Mouse (Mus musculus) neural tube, embryonic 11.5 days (tissue): ENCODE measurements around the gene Gm21750. TPM values are rescaled to one million over a fixed set of nuclear protein-coding genes. Genes with fewer than 3 reads are reported as not detected.

ENCODE experiments used
- ATAC-seq: fragments of 200-750 bp; cut with Nextera tagmentation; 2 replicates; pipeline ENCODE4 v1.8.0; 2017; ENCODE audit warnings: moderate number of reproducible peaks, mild to moderate bottlenecking, moderate TSS enrichment, moderate library complexity; ENCODE audit not compliant: insufficient read depth, low FRiP score, low TSS enrichment
- DNase-seq: peaks from one replicate; pipeline ENCODE4 v3.0.0-alpha.2; 2015; ENCODE audit warnings: low spot score
- H3K27ac ChIP-seq: fragments of 300-500 bp; sonication (generic); 2 replicates; pipeline ENCODE4 v1.5.1; 2014; ENCODE audit warnings: low read depth, mild to moderate bottlenecking, low read length
- H3K27me3 ChIP-seq: fragments of 300-500 bp; sonication (generic); 2 replicates; pipeline ENCODE4 v1.6.1; 2014; ENCODE audit warnings: mild to moderate bottlenecking, low read length, mixed read lengths; ENCODE audit not compliant: control insufficient read depth, insufficient read depth
- H3K36me3 ChIP-seq: fragments of 300-500 bp; sonication (generic); 2 replicates; pipeline ENCODE4 v1.6.1; 2014; ENCODE audit warnings: mild to moderate bottlenecking, low read length, moderate library complexity, mixed read lengths; ENCODE audit not compliant: control insufficient read depth, insufficient read depth
- H3K4me1 ChIP-seq: fragments of 300-500 bp; sonication (generic); 2 replicates; pipeline ENCODE4 v1.6.1; 2014; ENCODE audit warnings: low read length, mixed read lengths; ENCODE audit not compliant: control insufficient read depth, insufficient read depth
- H3K4me2 ChIP-seq: fragments of 300-500 bp; sonication (generic); 2 replicates; pipeline ENCODE4 v1.6.1; 2014; ENCODE audit warnings: low read depth, mild to moderate bottlenecking, moderate library complexity
- H3K4me3 ChIP-seq: fragments of 300-500 bp; sonication (generic); 2 replicates; pipeline ENCODE4 v1.5.1; 2014; ENCODE audit warnings: low read depth, low read length
- H3K9ac ChIP-seq: fragments of 300-500 bp; sonication (generic); 2 replicates; pipeline ENCODE4 v1.6.1; 2014; ENCODE audit warnings: mild to moderate bottlenecking, low read length
- H3K9me3 ChIP-seq: fragments of 300-500 bp; sonication (generic); 2 replicates; pipeline ENCODE4 v1.6.1; 2016; ENCODE audit warnings: low read length; ENCODE audit not compliant: control insufficient read depth
- WGBS: fragments of 180-500 bp; shearing (Covaris S2); extraction: QIAGEN DNeasy Blood & Tissue Kit; methylation state at CpG from one replicate; pipeline ENCODE4 v1.1.7; 2014; 5-methylcytosine and 5-hydroxymethylcytosine counted together
- polyA plus RNA-seq: library from polyadenylated mRNA; unstranded; fragments of >200 nt; fragmentation: Nextera tagmentation; extraction: Ambion mirVana; gene quantifications from 2 replicates; pipeline ENCODE4 v1.2.1, GENCODE M21; 2014

Gene Gm21750
- polyA plus RNA-seq, 1 experiment from 2014 or later = not detected

DNA sequence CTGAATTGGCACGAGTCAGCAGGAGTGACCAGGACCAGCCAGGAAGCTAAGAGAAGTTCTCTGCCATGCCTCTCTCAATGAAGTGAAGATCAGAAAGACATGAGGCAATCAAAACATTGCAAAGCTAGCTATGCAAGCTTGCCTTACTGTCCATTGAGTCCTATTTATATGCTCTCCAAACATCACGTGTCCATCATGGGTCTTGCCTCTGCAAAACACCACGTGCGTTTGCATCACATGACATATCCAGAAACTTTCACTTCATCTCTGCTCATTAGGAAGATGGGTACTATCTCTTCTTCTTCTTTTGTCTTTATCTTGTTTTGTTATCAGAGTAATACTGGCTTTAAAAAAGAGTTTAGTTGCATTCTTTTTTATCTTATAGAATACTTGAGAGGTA lies 10.8 kb upstream of the Gm21750 start:
- Histone ChIP-seq H3K9ac (no peak overlapping the region), H3K4me2 (no peak overlapping the region), H3K4me1 (no peaks in the 10 kb centered on the region), H3K36me3 (no peaks in the 10 kb centered on the region), H3K4me3 (no peak overlapping the region), H3K9me3 (no peaks in the 10 kb centered on the region), H3K27me3 (no peaks in the 10 kb centered on the region), H3K27ac (no peak overlapping the region)
- DNase-seq (no peak), ATAC-seq (no peak)
- WGBS = 90% methylated on average over 4 of the region's 4 CpGs

DNA sequence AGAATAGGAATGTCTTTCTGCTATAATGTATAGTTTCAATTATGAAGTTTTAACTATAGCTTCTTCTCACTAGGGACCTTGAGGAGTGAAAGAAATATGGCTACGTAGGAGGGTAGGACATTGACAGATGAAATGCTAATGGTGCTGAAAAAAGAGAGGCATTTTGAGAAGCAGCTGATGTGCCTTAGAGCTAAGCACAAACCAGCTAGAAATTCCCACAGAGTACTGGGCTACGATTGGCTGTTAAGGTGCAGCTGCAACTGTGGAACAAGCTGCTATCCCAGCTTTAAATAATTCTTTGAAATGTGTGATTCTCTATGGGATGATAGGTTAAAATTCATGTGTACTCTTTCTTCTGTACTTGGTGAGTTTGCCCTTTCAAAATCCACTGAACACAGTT lies 9.1 kb downstream of the Gm21750 start:
- Histone ChIP-seq H3K27ac (no peak overlapping the region), H3K4me1 (no peaks in the 10 kb centered on the region), H3K27me3 (no peaks in the 10 kb centered on the region), H3K9ac (no peak overlapping the region), H3K4me3 (no peak overlapping the region), H3K9me3 (no peaks in the 10 kb centered on the region), H3K36me3 (no peaks in the 10 kb centered on the region), H3K4me2 (no peak overlapping the region)
- WGBS = 79% methylated on average over 2 of the region's 2 CpGs
- ATAC-seq = no peak
- DNase-seq = no peak

DNA sequence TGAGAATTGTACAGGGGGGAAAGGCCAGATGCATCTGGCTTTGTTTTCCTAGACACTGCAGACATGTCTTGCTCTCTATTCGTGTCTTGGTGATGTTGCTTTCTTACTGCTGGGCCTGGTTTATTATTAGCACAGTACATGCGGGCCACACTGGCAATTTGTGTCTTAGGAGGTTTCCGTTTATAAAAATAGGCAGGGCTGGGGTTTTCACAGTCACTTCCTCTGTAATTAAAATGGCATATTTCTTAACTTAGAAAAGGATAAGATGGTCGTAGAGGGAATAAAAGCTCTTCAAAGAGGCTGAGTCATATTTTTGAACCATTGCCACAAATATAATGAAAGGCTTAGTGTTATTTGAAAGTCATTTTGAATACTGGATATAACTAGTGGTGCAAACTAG lies 26.7 kb downstream of the Gm21750 start:
- no peak overlapping the region for H3K4me2 ChIP-seq
- no peak overlapping the region for H3K9ac ChIP-seq
- no peak overlapping the region for H3K27ac ChIP-seq
- WGBS = 84% methylated on average over 4 of the region's 4 CpGs
- no peak for ATAC-seq
- no peaks in the 10 kb centered on the region for H3K36me3 ChIP-seq
- H3K4me1 ChIP-seq = no peaks in the 10 kb centered on the region
- no peak overlapping the region for H3K4me3 ChIP-seq
- no peaks in the 10 kb centered on the region for H3K9me3 ChIP-seq
- no peak for DNase-seq
- H3K27me3 ChIP-seq = no peaks in the 10 kb centered on the region

DNA sequence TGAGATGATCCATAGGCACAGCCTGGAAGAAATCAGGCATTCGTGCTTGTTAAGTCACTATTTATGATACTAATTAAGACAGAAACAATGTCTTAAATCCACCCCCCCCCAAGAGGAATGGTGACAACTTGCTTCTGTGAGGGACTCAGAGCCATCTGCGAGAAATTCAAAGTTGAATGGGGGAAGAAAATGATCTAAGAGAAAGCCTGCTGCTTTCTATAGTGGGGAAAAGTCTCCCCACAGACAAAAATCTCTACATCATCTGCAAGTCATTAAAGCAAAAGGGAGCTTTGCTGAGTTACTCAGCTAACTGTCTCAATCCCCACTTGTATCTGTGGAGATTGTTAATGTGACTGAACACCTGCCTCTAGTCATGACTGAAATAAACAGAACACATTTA lies 27.4 kb downstream of the Gm21750 start:
- H3K9me3 ChIP-seq = no peaks in the 10 kb centered on the region
- H3K36me3 ChIP-seq = no peaks in the 10 kb centered on the region
- ATAC-seq = no peak
- no peak overlapping the region for H3K4me3 ChIP-seq
- no peak for DNase-seq
- H3K4me2 ChIP-seq = no peak overlapping the region
- H3K9ac ChIP-seq = no peak overlapping the region
- H3K27me3 ChIP-seq = no peaks in the 10 kb centered on the region
- H3K27ac ChIP-seq = no peak overlapping the region
- no peaks in the 10 kb centered on the region for H3K4me1 ChIP-seq
- WGBS = 78% methylated on average over 2 of the region's 2 CpGs

DNA sequence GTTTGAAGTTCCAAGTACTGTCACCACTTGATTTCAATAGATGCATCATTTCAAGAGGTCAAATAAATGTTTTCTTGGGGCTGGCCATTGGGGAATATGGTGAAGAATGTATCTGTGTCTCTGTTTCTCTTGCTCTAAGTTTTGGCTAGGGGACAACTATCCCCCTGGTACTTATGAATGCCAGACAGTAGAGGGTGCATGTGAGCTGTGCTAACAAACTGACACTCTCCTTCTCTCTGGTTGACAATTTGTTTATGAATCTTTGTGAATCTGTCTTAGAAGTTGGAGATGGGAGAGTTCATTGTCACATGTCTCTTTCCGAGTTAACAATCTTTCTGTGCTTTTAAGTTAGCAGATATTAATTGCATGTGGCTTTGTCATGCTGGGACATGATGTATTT lies 39.2 kb downstream of the Gm21750 start:
- no peak overlapping the region for H3K4me2 ChIP-seq
- no peaks in the 10 kb centered on the region for H3K27me3 ChIP-seq
- no peaks in the 10 kb centered on the region for H3K36me3 ChIP-seq
- H3K4me1 ChIP-seq = no peaks in the 10 kb centered on the region
- H3K9ac ChIP-seq = no peak overlapping the region
- no peak overlapping the region for H3K4me3 ChIP-seq
- WGBS = 48% methylated on average over 1 of the region's 1 CpGs
- no peaks in the 10 kb centered on the region for H3K9me3 ChIP-seq
- no peak for DNase-seq
- H3K27ac ChIP-seq = no peak overlapping the region
- no peak for ATAC-seq

DNA sequence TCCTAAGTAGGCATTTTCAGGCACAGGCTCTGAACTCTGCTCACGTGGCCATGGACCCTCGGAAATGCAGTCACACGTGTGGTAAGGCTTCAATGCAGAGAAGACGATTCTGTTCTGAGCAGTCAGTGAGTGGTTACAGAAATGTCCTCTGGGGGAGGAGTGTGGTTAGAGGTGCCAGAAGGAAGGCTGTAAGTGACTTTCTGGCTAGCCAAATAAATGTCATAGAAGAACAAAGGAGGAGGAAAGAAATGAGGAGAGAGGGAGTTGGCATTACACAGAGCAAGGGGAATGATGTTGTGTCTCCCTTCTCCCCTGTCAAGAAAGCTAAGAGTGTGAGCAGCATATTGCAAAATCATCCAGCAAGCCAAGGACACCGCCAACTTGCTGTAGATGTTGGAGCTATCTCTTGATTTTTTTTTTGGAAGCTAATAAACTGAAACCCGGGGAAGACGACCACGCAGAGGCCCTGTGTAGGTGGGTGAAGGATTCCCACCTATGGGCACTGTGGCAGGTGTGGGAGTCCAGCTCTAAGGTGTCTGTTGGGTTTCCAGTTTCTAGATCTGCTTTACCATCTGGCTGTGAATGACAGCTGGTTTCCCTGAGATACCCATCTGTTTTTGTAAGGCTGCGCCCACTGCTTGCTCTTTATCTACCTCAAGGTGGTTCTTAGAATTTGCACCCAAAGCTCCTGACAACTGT lies 48.5 kb downstream of the Gm21750 start:
- no peaks in the 10 kb centered on the region for H3K36me3 ChIP-seq
- DNase-seq (no peak), ATAC-seq (no peak)
- no peak overlapping the region for H3K27ac ChIP-seq
- H3K4me1 ChIP-seq = no peaks in the 10 kb centered on the region
- H3K4me3 ChIP-seq = no peak overlapping the region
- WGBS = 93% methylated on average over 9 of the region's 9 CpGs
- no peak overlapping the region for H3K4me2 ChIP-seq
- no peak overlapping the region for H3K9ac ChIP-seq
- H3K9me3 ChIP-seq = no peaks in the 10 kb centered on the region
- no peaks in the 10 kb centered on the region for H3K27me3 ChIP-seq

Other genes with a start within 250 kb of the Gm21750 start
- 96.7 and 101 TPM in 2 replicates for gene Med4, start 151.2 kb upstream of the Gm21750 start, polyA plus RNA-seq
- 112 and 117 TPM in 2 replicates for gene Sucla2, start 135.9 kb upstream of the Gm21750 start, polyA plus RNA-seq
- 9.9 and 13.1 TPM in 2 replicates for gene Nudt15, start 113.0 kb upstream of the Gm21750 start, polyA plus RNA-seq